Mouse (Mus musculus) stomach, embryonic 15.5 days (tissue): ENCODE data around the gene Ctdsp1. TPM values are rescaled to one million over a fixed set of nuclear protein-coding genes. Genes with fewer than 3 reads are reported as not detected.
A peak's percentile ranks its signal among the peaks of the same experiment; 100 is the strongest.

ENCODE experiments used
- ATAC-seq: fragments of 200-750 bp; cut with Nextera tagmentation; 2 replicates; pipeline ENCODE4 v1.8.0; 2017; ENCODE audit warnings: low read depth, moderate number of reproducible peaks, moderate TSS enrichment; ENCODE audit not compliant: insufficient read depth, low FRiP score
- H3K27ac ChIP-seq: fragments of 300-500 bp; sonication (generic); 2 replicates; pipeline ENCODE4 v1.5.1; 2015; ENCODE audit warnings: mild to moderate bottlenecking, inconsistent platforms
- H3K27me3 ChIP-seq: fragments of 300-500 bp; sonication (generic); replicated peaks from 2 replicates; pipeline ENCODE4 v1.6.1; 2015; ENCODE audit warnings: inconsistent platforms
- H3K36me3 ChIP-seq: fragments of 300-500 bp; sonication (generic); 2 replicates; pipeline ENCODE4 v1.6.1; 2015; ENCODE audit warnings: inconsistent platforms
- H3K4me1 ChIP-seq: fragments of 300-500 bp; sonication (generic); 2 replicates; pipeline ENCODE4 v1.6.1; 2015; ENCODE audit warnings: inconsistent platforms
- H3K4me2 ChIP-seq: fragments of 300-500 bp; sonication (generic); 2 replicates; pipeline ENCODE4 v1.6.1; 2015; ENCODE audit warnings: mild to moderate bottlenecking, inconsistent platforms
- H3K4me3 ChIP-seq: fragments of 300-500 bp; sonication (generic); replicated peaks from 2 replicates; pipeline ENCODE4 v1.5.1; 2015; ENCODE audit warnings: inconsistent platforms
- H3K9ac ChIP-seq: fragments of 300-500 bp; sonication (generic); 2 replicates; pipeline ENCODE4 v1.6.1; 2015; ENCODE audit warnings: inconsistent platforms
- H3K9me3 ChIP-seq: fragments of 300-500 bp; sonication (generic); 2 replicates; pipeline ENCODE4 v1.6.1; 2016; ENCODE audit warnings: inconsistent platforms
- WGBS: fragments of 180-500 bp; shearing (Covaris S2); methylation state at CpG from one replicate; pipeline ENCODE4 v1.1.7; 2015; 5-methylcytosine and 5-hydroxymethylcytosine counted together
- polyA plus RNA-seq: library from polyadenylated mRNA; unstranded; fragments of >200 nt; fragmentation: Nextera tagmentation; extraction: Ambion mirVana; gene quantifications from 2 replicates; pipeline ENCODE4 v1.2.1, GENCODE M21; 2015

Gene Ctdsp1
- polyA plus RNA-seq, 1 experiment from 2014 or later, result 82.9 TPM

- no peak overlapping the region for H3K4me2 ChIP-seq
- 50% methylated on average over 16 of the region's 16 CpGs for WGBS
- no peak overlapping the region for H3K9ac ChIP-seq
- no peaks in the 10 kb centered on the region for H3K27me3 ChIP-seq
- no peaks in the 10 kb centered on the region for H3K36me3 ChIP-seq
- no peaks in the 10 kb centered on the region for H3K9me3 ChIP-seq
- no peak overlapping the region for H3K27ac ChIP-seq
- 0 out of 2 replicates have a peak, but pooled peaks cover 5% of the 10 kb centered on the region for H3K4me1 ChIP-seq
- ATAC-seq, result no peak
- H3K4me3 ChIP-seq, result no peak overlapping the region
Measured at GRCm38 (mm10) chr1:74401015-74401702, 9.8 kb downstream of the Ctdsp1 start.

- Histone ChIP-seq H3K36me3 (no peaks in the 10 kb centered on the region), H3K27ac (no peak overlapping the region), H3K27me3 (no peaks in the 10 kb centered on the region), H3K4me1 (no peaks in the 10 kb centered on the region; the same call in 1 of the 2 replicates), H3K4me3 (no peak overlapping the region), H3K4me2 (no peak overlapping the region), H3K9ac (no peak overlapping the region), H3K9me3 (no peaks in the 10 kb centered on the region)
- WGBS, result 78% methylated on average over 4 of the region's 4 CpGs
- ATAC-seq, result no peak
Measured at GRCm38 (mm10) chr1:74404206-74404605, 12.9 kb downstream of the Ctdsp1 start.

GRCm38 (mm10) chr1:74408589-74409504 is 17.5 kb downstream of the Ctdsp1 start, which contains the start of gene Vil1:
TSS of gene Vil1 (plus strand) at chr1:74409376.
- H3K4me2 ChIP-seq, result peak within 1 kb of the TSS; percentile 9; the same call in 1 of the 2 replicates
- no peaks in the 10 kb centered on the region for H3K9me3 ChIP-seq
- peak within 1 kb of the TSS; percentile 54 for H3K27ac ChIP-seq
- WGBS, result 45% methylated on average over 15 of the region's 15 CpGs
- H3K4me3 ChIP-seq, result peak within 1 kb of the TSS; percentile 7; the same call in 1 of the 2 replicates
- ATAC-seq, result peak; percentile 75
- H3K9ac ChIP-seq, result no peak within 1 kb of the TSS
- H3K27me3 ChIP-seq, result no peaks in the 10 kb centered on the region
- H3K4me1 ChIP-seq, result no peaks in the 10 kb centered on the region; the same call in 1 of the 2 replicates
- H3K36me3 ChIP-seq, result no peaks in the 10 kb centered on the region

GRCm38 (mm10) chr1:74411753-74412325 is 20.5 kb downstream of the Ctdsp1 start:
- H3K4me1 ChIP-seq, result no peaks in the 10 kb centered on the region; the same call in 1 of the 2 replicates
- 32% methylated on average over 2 of the region's 2 CpGs for WGBS
- H3K27ac ChIP-seq, result no peak overlapping the region
- no peak overlapping the region for H3K4me2 ChIP-seq
- ATAC-seq, result no peak
- no peak overlapping the region for H3K9ac ChIP-seq
- H3K36me3 ChIP-seq, result no peaks in the 10 kb centered on the region
- H3K4me3 ChIP-seq, result no peak overlapping the region
- no peaks in the 10 kb centered on the region for H3K27me3 ChIP-seq
- H3K9me3 ChIP-seq, result no peaks in the 10 kb centered on the region

- H3K27ac ChIP-seq, result no peak overlapping the region
- ATAC-seq, result no peak
- no peaks in the 10 kb centered on the region for H3K9me3 ChIP-seq
- no peaks in the 10 kb centered on the region for H3K36me3 ChIP-seq
- no peak overlapping the region for H3K4me2 ChIP-seq
- H3K4me1 ChIP-seq, result no peaks in the 10 kb centered on the region; the same call in 1 of the 2 replicates
- H3K9ac ChIP-seq, result no peak overlapping the region
- H3K27me3 ChIP-seq, result no peaks in the 10 kb centered on the region
- 80% methylated on average over 8 of the region's 8 CpGs for WGBS
- no peak overlapping the region for H3K4me3 ChIP-seq
Measured at GRCm38 (mm10) chr1:74412711-74413110, 21.4 kb downstream of the Ctdsp1 start.

GRCm38 (mm10) chr1:74415143-74415542 is 23.8 kb downstream of the Ctdsp1 start:
- H3K27ac ChIP-seq, result no peak overlapping the region
- H3K4me2 ChIP-seq, result no peak overlapping the region
- no peaks in the 10 kb centered on the region for H3K36me3 ChIP-seq
- H3K9ac ChIP-seq, result no peak overlapping the region
- 45% methylated on average over 4 of the region's 4 CpGs for WGBS
- ATAC-seq, result peak; percentile 61; the same call in 1 of the 2 replicates
- no peaks in the 10 kb centered on the region for H3K9me3 ChIP-seq
- no peaks in the 10 kb centered on the region for H3K27me3 ChIP-seq
- H3K4me1 ChIP-seq, result no peaks in the 10 kb centered on the region
- no peak overlapping the region for H3K4me3 ChIP-seq

- Histone ChIP-seq H3K9ac (no peak overlapping the region), H3K4me3 (no peak overlapping the region)
Measured at GRCm38 (mm10) chr1:74418747-74419439, 27.6 kb downstream of the Ctdsp1 start.

GRCm38 (mm10) chr1:74419440-74419794 is 28.1 kb downstream of the Ctdsp1 start:
- Histone ChIP-seq H3K27ac (no peak overlapping the region), H3K9me3 (no peaks in the 10 kb centered on the region), H3K27me3 (no peaks in the 10 kb centered on the region), H3K4me2 (no peak overlapping the region), H3K4me3 (no peak overlapping the region), H3K4me1 (no peaks in the 10 kb centered on the region), H3K9ac (no peak overlapping the region), H3K36me3 (no peaks in the 10 kb centered on the region)
- 55% methylated on average over 9 of the region's 9 CpGs for WGBS
- no peak for ATAC-seq

More at GRCm38 (mm10) chr1:74418747-74419439, 27.6 kb downstream of the Ctdsp1 start:
- 71% methylated on average over 17 of the region's 17 CpGs for WGBS
- H3K27me3 ChIP-seq, result no peaks in the 10 kb centered on the region
- H3K36me3 ChIP-seq, result no peaks in the 10 kb centered on the region
- ATAC-seq, result 0 out of 2 replicates have a peak, but pooled peaks have one; percentile 27
- H3K4me2 ChIP-seq, result no peak overlapping the region
- H3K4me1 ChIP-seq, result no peaks in the 10 kb centered on the region
- no peak overlapping the region for H3K27ac ChIP-seq
- H3K9me3 ChIP-seq, result no peaks in the 10 kb centered on the region

- no peak overlapping the region for H3K27ac ChIP-seq
- no peak for ATAC-seq
- H3K4me3 ChIP-seq, result no peak overlapping the region
- WGBS, result 34% methylated on average over 8 of the region's 8 CpGs
- no peak overlapping the region for H3K9ac ChIP-seq
- no peak overlapping the region for H3K4me2 ChIP-seq
- no peaks in the 10 kb centered on the region for H3K9me3 ChIP-seq
- no peaks in the 10 kb centered on the region for H3K36me3 ChIP-seq
- H3K27me3 ChIP-seq, result no peaks in the 10 kb centered on the region
- no peaks in the 10 kb centered on the region for H3K4me1 ChIP-seq
Measured at GRCm38 (mm10) chr1:74423147-74423546, 31.8 kb downstream of the Ctdsp1 start.

GRCm38 (mm10) chr1:74425845-74426244 is 34.5 kb downstream of the Ctdsp1 start:
- ATAC-seq, result no peak
- Histone ChIP-seq H3K9me3 (no peaks in the 10 kb centered on the region), H3K27ac (no peak overlapping the region), H3K27me3 (no peaks in the 10 kb centered on the region), H3K36me3 (no peaks in the 10 kb centered on the region), H3K4me2 (no peak overlapping the region), H3K4me1 (no peaks in the 10 kb centered on the region), H3K4me3 (no peak overlapping the region), H3K9ac (no peak overlapping the region)
- WGBS, result 57% methylated on average over 7 of the region's 7 CpGs

- H3K27ac ChIP-seq, result 0 out of 2 replicates have a peak overlapping the region, but pooled peaks have one; percentile 26
- no peak overlapping the region for H3K4me3 ChIP-seq
- H3K4me2 ChIP-seq, result no peak overlapping the region
- H3K4me1 ChIP-seq, result no peaks in the 10 kb centered on the region
- ATAC-seq, result no peak; the same call in 1 of the 2 replicates
- H3K27me3 ChIP-seq, result no peaks in the 10 kb centered on the region
- no peak overlapping the region for H3K9ac ChIP-seq
- WGBS, result 74% methylated on average over 6 of the region's 6 CpGs
- H3K36me3 ChIP-seq, result 0 out of 2 replicates have a peak, but pooled peaks cover 8% of the 10 kb centered on the region
- H3K9me3 ChIP-seq, result no peaks in the 10 kb centered on the region
Measured at GRCm38 (mm10) chr1:74433220-74433619, 41.9 kb downstream of the Ctdsp1 start.
